Mouse (Mus musculus) lung, adult 2 months (tissue): ENCODE data around the gene Eid3.

Source experiments
- CTCF ChIP-seq: fragments of 200-500 bp; IDR thresholded peaks from 2 replicates; pipeline ENCODE4 v1.5.1; 2011; ENCODE audit warnings: mild to moderate bottlenecking, low read length, control low read depth; ENCODE audit not compliant: insufficient read depth
- POLR2A ChIP-seq: fragments of 200-500 bp; IDR thresholded peaks from 2 replicates; pipeline ENCODE4 v1.6.1; 2011; ENCODE audit warnings: low read depth, mild to moderate bottlenecking, control low read depth, low read length, borderline replicate concordance; ENCODE audit errors: extremely low read depth

GRCm38 (mm10) chr10:82860181-82860928 is 6.1 kb upstream of the Eid3 start:
- TF ChIP-seq CTCF (no peak), POLR2A (no peak)
